Mouse (Mus musculus): Measurements from ENCODE around the gene Gm2115.

Gene Gm2115

GRCm38 (mm10) chr7:84528796-84529533 lies at the start of gene Gm2115:
Gene Gm2115 (plus strand): TSS chr7:84528954.
- in situ Hi-C loops (cut with MboI, MseI) = no loop called here

- in situ Hi-C loops (cut with MboI, MseI) = no loop called here
These were observed 45.0 kb upstream of the Gm2115 start for GRCm38 (mm10) chr7:84483447-84484407.

DNA sequence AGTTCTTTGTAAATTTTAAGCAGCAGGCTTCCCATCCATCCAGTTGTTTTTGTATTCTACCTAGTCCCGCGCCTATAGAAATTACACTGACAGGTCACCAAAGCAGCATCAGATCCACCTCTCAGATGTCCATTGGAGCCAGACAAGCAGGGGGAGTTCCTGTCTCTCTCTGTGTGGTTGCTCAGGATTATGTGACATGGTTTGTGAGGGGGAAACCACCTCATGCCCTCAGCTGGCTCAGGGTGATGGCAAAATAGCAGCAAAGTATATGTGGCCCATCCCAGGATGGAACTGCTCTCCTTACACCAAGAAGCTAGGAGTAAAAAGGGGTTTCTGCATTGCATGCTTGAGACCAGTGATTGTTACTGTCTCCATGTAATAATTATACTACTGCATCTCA lies 42.3 kb upstream of the Gm2115 start:
- in situ Hi-C loops (cut with MboI, MseI) = no loop called here

- in situ Hi-C loops (cut with MboI, MseI) = no loop called here
These were observed 25.6 kb upstream of the Gm2115 start for GRCm38 (mm10) chr7:84503163-84503562.

- in situ Hi-C loops (cut with MboI, MseI) = no loop called here
These were observed 10.1 kb upstream of the Gm2115 start for GRCm38 (mm10) chr7:84518533-84519198.

DNA sequence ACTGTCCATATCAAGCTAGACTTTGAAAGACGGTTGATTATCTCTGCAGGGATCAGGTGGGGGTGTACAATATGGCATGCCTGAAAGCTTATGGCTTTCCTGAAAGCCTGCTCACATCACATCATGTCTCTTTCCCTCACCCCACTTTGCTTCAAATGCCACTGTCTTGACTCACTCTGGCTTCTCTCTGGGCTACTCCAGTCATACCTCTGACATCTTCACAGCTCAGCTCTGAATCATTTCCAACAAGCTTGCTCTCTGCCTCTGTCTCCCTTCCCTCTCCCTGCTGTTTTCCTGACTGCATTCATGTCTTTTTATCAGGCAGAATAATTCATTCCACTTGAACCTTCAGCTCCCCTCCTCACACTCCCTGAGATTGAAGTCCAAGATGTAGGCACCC lies 7.4 kb upstream of the Gm2115 start:
- in situ Hi-C loops (cut with MboI, MseI) = no loop called here

DNA sequence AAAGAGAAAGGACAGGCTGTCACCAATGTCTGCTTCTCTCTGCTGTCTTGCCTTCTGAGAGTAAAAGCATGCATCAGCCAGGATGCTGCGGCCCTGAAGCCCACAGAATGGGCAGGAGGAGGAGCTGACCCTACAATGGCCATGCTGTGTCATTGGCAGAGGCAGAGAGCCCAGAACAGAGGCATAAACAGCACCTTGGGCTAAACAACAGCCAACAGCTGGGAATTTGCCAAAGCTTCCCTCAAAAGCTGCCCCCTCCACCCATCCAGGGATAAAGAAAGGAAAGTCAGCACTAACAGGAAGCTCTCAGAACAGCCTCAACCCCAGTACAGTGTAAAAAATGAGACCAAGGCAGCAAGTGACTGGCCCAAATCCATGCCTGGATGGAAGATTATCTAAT lies 6.3 kb upstream of the Gm2115 start:
- in situ Hi-C loops (cut with MboI, MseI) = no loop called here

DNA sequence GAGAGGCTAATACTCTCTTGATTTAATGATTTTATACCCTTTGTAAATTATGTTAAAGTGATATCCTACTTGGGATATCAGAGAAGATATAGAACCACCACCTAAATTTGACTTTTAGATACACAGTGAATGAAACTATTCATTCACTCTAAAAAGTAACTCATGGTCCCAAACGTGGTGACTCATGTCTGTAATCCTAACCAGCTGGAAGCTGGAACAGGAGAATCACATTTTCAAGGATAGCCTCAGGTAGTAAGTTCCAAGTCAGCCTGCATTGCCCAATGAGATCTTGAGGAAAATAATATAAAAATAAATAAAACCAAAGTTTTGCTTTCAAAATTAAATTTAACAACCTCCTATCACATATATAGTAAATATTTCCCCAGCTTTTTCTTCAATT lies 2.6 kb upstream of the Gm2115 start:
- in situ Hi-C loops (cut with MboI, MseI) = no loop called here

DNA sequence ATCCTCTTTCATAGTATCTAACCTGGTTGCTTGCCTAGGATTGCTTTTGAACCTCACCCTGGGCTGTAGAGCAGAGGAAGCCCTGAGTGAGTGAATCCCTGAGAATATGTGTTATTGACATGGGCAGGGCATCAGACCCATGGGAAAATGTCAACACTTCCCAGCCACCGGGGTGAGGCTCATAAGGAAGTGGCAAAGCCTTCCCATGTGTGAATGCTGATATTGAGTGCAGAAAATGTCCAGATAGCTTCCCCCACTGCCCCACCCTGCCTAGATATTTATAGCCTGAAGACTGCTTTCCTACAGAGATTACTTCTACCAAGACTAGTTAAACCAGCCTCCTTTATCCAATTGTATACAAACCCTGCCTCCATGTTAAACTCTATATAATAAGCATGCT lies 4.0 kb downstream of the Gm2115 start:
- in situ Hi-C loops (cut with MboI, MseI) = no loop called here

- in situ Hi-C loops (cut with MboI, MseI) = no loop called here
These were observed 5.9 kb downstream of the Gm2115 start for GRCm38 (mm10) chr7:84534632-84535031.

DNA sequence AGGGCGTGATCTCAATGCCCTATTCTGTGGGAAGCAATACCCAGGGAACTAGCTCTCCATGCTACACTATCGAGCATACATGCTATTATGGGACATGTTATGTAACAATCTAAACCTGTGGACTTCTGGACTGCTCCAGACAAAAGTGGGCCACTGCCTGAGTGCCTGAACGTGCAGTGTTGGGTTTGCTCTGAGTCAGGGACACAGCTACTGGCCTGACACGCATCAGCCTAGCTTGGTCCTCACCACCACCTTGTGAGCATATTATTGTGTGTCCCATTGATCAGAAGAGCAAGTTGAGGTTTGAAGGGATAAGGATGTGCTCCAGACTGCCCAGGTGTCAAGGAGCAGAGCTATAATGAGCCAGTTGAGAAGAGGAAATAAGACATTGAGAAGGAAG lies 16.2 kb downstream of the Gm2115 start:
- in situ Hi-C loops (cut with MboI, MseI) = no loop called here

DNA sequence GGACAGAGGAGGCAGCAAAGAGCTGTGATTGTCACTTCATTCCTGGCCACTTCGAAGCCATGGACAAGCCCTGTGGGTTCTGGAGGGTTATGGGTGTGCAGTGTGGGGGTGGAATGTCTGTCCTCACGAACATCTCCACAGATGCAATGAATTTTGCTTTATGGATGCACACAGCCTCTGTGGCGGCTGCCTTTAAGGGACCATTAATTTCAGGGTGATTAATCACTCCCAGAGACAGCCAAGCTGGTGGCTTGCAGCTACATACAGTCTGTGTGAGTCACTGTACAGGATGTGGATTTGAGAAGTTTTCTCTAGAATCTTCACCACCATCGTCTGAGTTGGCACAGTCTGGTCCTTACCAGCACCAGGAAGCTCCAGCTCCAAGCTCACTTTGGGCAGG lies 17.9 kb downstream of the Gm2115 start:
- in situ Hi-C loops (cut with MboI, MseI) = no loop called here

DNA sequence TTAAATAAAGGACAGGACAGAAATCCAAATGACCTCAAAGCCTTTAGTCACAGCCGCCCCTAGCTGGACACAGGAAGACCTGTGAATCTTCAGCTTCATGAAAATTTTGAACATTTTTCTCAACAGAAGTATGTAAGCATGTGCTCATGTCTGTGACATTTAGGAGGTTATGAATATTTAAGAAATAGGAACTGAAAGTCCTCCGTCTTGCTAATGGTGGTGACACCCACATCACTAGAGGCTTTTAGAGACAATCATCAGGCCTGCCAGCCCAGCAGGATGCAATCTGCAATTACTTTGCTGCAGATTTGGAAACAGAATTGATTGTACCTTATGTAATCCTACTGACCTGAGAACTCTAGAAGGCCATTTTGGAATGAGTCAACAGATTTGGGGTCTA lies 22.7 kb downstream of the Gm2115 start:
- in situ Hi-C loops (cut with MboI, MseI) = no loop called here

GRCm38 (mm10) chr7:84555294-84555693 lies 26.5 kb downstream of the Gm2115 start:
- in situ Hi-C loops (cut with MboI, MseI) = no loop called here

DNA sequence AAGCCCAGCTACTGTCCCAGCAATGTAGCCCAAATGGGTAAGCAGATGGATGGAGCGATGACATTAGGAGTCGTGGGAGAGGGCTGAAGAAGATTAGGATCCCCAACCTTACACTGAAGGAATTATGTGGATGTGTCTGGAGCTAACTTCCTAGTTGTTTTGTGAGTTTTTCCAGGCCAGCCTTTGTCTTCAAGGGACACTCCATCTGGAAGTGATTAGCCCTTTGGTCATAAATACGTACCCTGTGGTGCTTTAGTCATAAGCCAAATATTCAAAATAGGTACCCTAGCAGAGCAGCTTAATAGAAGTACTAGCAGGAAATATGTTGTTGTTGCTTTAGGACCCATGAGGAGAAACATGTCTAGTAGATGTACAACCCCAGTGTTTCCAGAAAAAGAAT lies 28.6 kb downstream of the Gm2115 start:
- in situ Hi-C loops (cut with MboI, MseI) = no loop called here

DNA sequence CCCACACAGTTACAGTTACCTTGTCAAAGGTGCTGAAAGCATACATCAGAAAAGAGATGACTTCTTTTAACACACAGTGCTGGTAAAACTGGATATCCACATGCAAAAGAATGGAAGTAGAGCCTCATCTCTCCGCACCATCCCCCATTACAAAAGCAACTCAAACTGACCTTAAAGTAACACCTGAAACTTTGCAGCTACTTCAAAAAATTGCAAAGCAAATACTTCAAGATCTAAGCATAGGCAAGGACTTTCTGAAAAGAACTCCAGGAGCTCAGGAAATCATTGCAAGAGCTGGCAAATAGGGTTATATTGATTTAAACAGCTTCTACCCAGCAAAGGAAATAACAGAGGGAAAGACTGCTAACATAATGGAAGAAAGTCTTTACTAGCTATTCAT lies 31.7 kb downstream of the Gm2115 start:
- in situ Hi-C loops (cut with MboI, MseI) = no loop called here

GRCm38 (mm10) chr7:84564236-84564635 lies 35.5 kb downstream of the Gm2115 start:
- in situ Hi-C loops (cut with MboI, MseI) = no loop called here

DNA sequence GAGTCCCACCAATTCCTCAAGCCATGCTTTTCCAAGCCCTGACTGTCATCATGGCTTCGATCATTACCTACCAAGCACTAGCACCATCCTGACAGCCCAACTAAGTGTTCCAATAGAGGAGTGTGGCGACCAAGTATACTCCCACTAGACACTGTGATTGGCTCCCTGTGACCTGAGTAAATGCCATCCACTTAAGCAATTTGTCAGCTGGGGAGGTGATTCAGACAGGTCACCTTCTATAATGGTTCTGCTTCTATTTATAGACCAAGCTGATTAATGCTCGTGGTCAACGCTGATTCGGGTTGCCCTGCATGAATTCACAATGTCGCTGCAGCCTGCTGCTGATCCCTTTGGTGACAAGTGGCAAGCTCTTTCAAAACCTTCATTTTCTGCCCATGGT lies 37.4 kb downstream of the Gm2115 start:
- in situ Hi-C loops (cut with MboI, MseI) = no loop called here

GRCm38 (mm10) chr7:84577034-84577433 lies 48.3 kb downstream of the Gm2115 start:
- in situ Hi-C loops (cut with MboI, MseI) = no loop called here

DNA sequence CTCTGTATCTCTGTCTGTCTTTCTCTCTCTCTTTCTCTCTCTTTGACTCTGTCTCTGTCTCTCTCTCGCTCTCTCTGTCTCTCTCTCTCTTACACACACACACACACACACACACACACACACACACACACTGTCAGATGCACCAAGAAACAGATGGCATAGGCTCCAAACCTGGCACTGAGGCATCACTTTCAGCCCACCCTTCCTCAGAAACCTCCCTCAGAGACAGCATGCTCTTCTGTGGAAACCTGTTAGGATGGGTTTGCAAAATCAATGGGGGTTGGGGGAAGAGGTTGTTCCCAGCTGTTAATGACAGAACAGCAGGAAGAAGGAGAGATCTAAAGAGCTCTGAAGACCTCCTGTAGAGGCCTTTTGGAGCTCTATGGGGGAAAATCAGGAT lies 50.1 kb downstream of the Gm2115 start:
- in situ Hi-C loops (cut with MboI, MseI) = no loop called here

DNA sequence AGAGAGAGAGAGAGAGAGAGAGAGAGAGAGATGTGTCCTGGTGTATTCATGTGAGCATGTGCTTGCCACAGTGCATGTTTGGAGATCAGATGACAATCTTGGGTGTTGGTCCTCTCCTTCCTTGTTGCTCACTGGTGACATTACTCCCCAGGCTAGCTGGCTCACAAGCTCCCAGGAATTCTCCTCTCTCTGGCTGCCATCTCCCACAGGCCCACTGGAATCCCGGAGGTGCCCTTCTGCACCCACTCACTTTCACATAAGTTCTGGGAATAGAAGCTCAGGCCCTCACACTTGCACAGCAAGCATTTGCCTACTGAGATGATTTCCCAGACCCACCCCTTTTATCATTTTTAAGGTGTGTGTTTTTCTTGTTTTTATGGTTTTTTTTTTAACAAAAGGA lies 51.0 kb downstream of the Gm2115 start:
- in situ Hi-C loops (cut with MboI, MseI) = loop anchor here (10.0 kb wide), 1 partner anchor 1085 kb away; no protein-coding TSS in a partner anchor

DNA sequence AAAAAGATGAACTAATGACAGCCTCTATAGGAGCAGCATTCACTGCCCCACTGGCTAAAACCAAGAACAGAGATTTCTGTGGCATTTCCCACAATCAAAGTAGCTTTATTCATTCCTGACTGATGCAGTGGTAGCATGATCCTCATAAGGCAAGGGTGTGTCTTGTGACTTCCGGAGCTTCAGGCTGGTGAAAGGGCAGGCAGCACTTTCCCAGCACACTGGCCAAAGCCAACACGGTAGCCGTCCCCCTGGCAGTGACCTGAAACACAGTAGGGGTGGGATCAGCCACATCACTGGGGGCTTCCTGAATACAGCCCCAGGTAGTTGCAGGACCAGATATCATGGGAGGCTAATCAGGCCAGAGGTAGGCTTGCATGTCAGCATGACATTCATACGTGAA lies 56.3 kb downstream of the Gm2115 start:
- in situ Hi-C loops (cut with MboI, MseI) = loop anchor here (10.0 kb wide), 1 partner anchor 1080 kb away; no protein-coding TSS in a partner anchor

All from T-helper 1 cell (primary cell).